Mouse (Mus musculus) adrenal gland, adult (tissue): ENCODE measurements around the gene Mgat3.

ENCODE experiments used
- DNase-seq, 2 experiments: peaks; one replicate each; pipeline ENCODE4 v3.0.0; 2022 to 2023; ENCODE audit warnings: low spot score in 1 of 2; ENCODE audit not compliant: inconsistent age in 2 of 2

The Mgat3 gene

DNA sequence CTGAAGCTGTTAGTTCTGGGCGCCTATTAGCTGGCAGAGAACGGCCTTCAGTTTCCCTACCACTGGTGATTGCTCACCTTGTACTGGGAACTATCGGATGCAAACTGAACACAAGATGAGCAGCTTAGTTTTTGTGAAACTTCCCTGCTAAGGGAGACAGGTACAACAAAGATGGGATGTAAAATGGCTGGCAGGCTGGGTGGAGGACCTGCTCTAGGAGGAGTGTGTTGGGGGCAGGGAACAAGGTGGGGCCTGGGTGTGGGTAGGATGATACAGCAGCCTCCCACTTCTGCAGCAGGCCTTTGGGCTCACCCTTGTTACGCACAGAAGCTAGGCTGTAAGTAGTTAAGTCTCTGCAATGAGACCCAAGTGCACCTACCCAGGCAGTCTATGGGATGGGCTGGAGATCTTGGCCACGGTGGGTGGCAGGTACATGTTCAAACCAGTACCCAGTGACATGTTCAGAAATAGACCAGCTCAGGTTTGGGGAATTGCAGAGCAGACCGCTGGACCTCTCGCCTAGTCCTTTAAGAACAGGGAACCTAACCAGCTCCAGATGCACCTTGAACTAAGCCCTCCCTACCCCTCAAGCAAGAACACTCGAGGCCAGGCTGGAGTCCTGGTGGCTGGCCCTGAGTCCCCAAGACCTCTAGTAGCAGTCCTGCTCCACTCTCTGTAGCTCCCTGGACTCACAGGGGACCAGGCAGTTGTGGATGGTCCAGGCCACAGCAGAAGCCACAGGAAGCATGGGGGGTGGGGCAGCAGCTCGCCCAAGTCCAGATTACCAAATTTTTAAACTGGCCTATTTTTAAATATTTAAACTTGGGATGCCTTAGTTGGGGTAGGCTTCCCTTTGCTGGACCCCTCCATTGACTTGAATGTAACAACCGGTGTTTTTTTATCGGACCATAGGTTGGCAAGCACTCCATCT, 85.0 kb downstream of the Mgat3 start:
- DNase-seq, result peak; percentile 44 to 74

- peak in 1 of 2 experiments; percentile 61 for DNase-seq
These were observed 86.0 kb downstream of the Mgat3 start for GRCm38 (mm10) chr15:80259406-80260045.

- DNase-seq, result peak; percentile 83 to 95
These were observed 87.2 kb downstream of the Mgat3 start for GRCm38 (mm10) chr15:80260677-80261076.

GRCm38 (mm10) chr15:80261100-80261499, 87.6 kb downstream of the Mgat3 start:
- DNase-seq, result no peak

GRCm38 (mm10) chr15:80263610-80264575, 90.4 kb downstream of the Mgat3 start, which contains the start of gene Rps19bp1:
TSS of gene Rps19bp1 (minus strand) at chr15:80264315.
- peak; percentile 91 to 95 for DNase-seq
